Mouse (Mus musculus) forebrain, embryonic 12.5 days (tissue): ENCODE results near the gene Robo3. TPM values are rescaled to one million over a fixed set of nuclear protein-coding genes. Genes with fewer than 3 reads are reported as not detected.

Source experiments
- polyA plus RNA-seq: library from polyadenylated mRNA; unstranded; fragments of >200 nt; fragmentation: Nextera tagmentation; extraction: Ambion mirVana; gene quantifications from 2 replicates; pipeline ENCODE4 v1.2.1, GENCODE M21; 2016

Gene Robo3
- polyA plus RNA-seq, 1 experiment from 2014 or later = 24.1 TPM

Other genes with a start within 250 kb of the Robo3 start
- 12.0 and 13.6 TPM in 2 replicates for gene Tmem218, start 225.0 kb downstream of the Robo3 start, polyA plus RNA-seq
- gene Slc37a2, start 177.5 kb downstream of the Robo3 start, polyA plus RNA-seq = 1.1 TPM in 2 replicates
- gene Ccdc15, start 84.8 kb downstream of the Robo3 start, polyA plus RNA-seq = 11.1 and 11.6 TPM in 2 replicates
- gene Hepacam, start 65.9 kb downstream of the Robo3 start, polyA plus RNA-seq = 0.08 and 0.18 TPM in 2 replicates
- 4.8 and 5.4 TPM in 2 replicates for gene Robo4, start 31.3 kb downstream of the Robo3 start, polyA plus RNA-seq
- gene Msantd2, start 56.1 kb upstream of the Robo3 start, polyA plus RNA-seq = 46.9 and 47.3 TPM in 2 replicates
- gene Esam, start 94.8 kb upstream of the Robo3 start, polyA plus RNA-seq = 23.2 and 24.3 TPM in 2 replicates
- gene Vsig2, start 106.0 kb upstream of the Robo3 start, polyA plus RNA-seq = 0.32 and 0.82 TPM in 2 replicates
- 3.8 and 4.2 TPM in 2 replicates for gene Nrgn, start 119.7 kb upstream of the Robo3 start, polyA plus RNA-seq
- gene Siae, start 122.5 kb upstream of the Robo3 start, polyA plus RNA-seq = 7.3 and 7.4 TPM in 2 replicates
- gene Spa17, start 180.5 kb upstream of the Robo3 start, polyA plus RNA-seq = 18.9 and 21.2 TPM in 2 replicates
- gene Tbrg1, start 224.1 kb upstream of the Robo3 start, polyA plus RNA-seq = 109 and 114 TPM in 2 replicates
- 0.19 TPM in 2 replicates for gene Panx3, start 236.0 kb upstream of the Robo3 start, polyA plus RNA-seq